Mouse (Mus musculus) urinary bladder, postnatal 0 days (tissue): ENCODE measurements around the gene Hoxa2. TPM values are rescaled to one million over a fixed set of nuclear protein-coding genes. Genes with fewer than 3 reads are reported as not detected.

ENCODE experiments used
- polyA plus RNA-seq: library from polyadenylated mRNA; unstranded; fragments of >200 nt; fragmentation: Nextera tagmentation; extraction: Ambion mirVana; gene quantifications from 2 replicates; pipeline ENCODE4 v1.2.1, GENCODE M21; 2015

Gene Hoxa2
- polyA plus RNA-seq = 0.30 and 0.31 TPM in 2 replicates

GRCm38 (mm10) chr6:52164626-52165440 is at the start of gene Hoxa2:
Gene Hoxa2 (minus strand): TSS chr6:52164831.

GRCm38 (mm10) chr6:52213119-52213986 is 48.7 kb upstream of the Hoxa2 start, which contains the start of the genes Hoxa3 and Gm28308:
Gene Hoxa3 (minus strand): TSS chr6:52213336.
Gene Gm28308 (minus strand): TSS chr6:52213339.

GRCm38 (mm10) chr6:52208072-52208867 is 43.6 kb upstream of the Hoxa2 start, which contains the start of gene Hoxa6:
Gene Hoxa6 (minus strand): TSS chr6:52208722.

GRCm38 (mm10) chr6:52204050-52204752 is 39.6 kb upstream of the Hoxa2 start, which contains the start of gene Hoxa5:
Gene Hoxa5 (minus strand): TSS chr6:52204587.

GRCm38 (mm10) chr6:52190906-52191810 is 26.5 kb upstream of the Hoxa2 start, which contains the start of gene Hoxa4:
Gene Hoxa4 (minus strand): TSS chr6:52191753.

GRCm38 (mm10) chr6:52177061-52177735 is 12.6 kb upstream of the Hoxa2 start, which contains the start of gene 5730596B20Rik:
Gene 5730596B20Rik (plus strand): TSS chr6:52177498.

GRCm38 (mm10) chr6:52158276-52159051 is 6.2 kb downstream of the Hoxa2 start, which contains the start of gene Hoxa1:
Gene Hoxa1 (minus strand): TSS chr6:52158317.

Other genes with a start within 250 kb of the Hoxa2 start
- 18.7 and 25.6 TPM in 2 replicates for gene Skap2, start 152.3 kb downstream of the Hoxa2 start, polyA plus RNA-seq
- 0.11 and 0.60 TPM in 2 replicates for gene Hoxa1, start 6.5 kb downstream of the Hoxa2 start, polyA plus RNA-seq
- gene 5730596B20Rik, start 12.7 kb upstream of the Hoxa2 start, polyA plus RNA-seq = 0.08 and 0.13 TPM in 2 replicates
- 0.10 and 0.16 TPM in 2 replicates for gene Hoxa4, start 26.9 kb upstream of the Hoxa2 start, polyA plus RNA-seq
- gene Hoxa5, start 39.8 kb upstream of the Hoxa2 start, polyA plus RNA-seq = 0.40 and 0.49 TPM in 2 replicates
- gene Hoxa6, start 43.9 kb upstream of the Hoxa2 start, polyA plus RNA-seq = 0.62 TPM in 1 of 2 replicates, not detected in the other
- 0.46 and 0.83 TPM in 2 replicates for gene Hoxa3, start 48.5 kb upstream of the Hoxa2 start, polyA plus RNA-seq
- gene Gm28308, start 48.5 kb upstream of the Hoxa2 start, polyA plus RNA-seq = not detected in 2 replicates
- gene Hoxa7, start 57.0 kb upstream of the Hoxa2 start, polyA plus RNA-seq = 9.8 and 10.9 TPM in 2 replicates
- gene Hoxa9, start 66.3 kb upstream of the Hoxa2 start, polyA plus RNA-seq = 15.0 and 17.9 TPM in 2 replicates
- gene Hoxa10, start 76.0 kb upstream of the Hoxa2 start, polyA plus RNA-seq = 79.0 and 103 TPM in 2 replicates
- gene Hoxa11, start 81.0 kb upstream of the Hoxa2 start, polyA plus RNA-seq = 17.8 and 21.0 TPM in 2 replicates
- gene Hoxa13, start 96.0 kb upstream of the Hoxa2 start, polyA plus RNA-seq = 10.5 and 11.7 TPM in 2 replicates
- gene Evx1, start 148.7 kb upstream of the Hoxa2 start, polyA plus RNA-seq = 1.5 and 2.1 TPM in 2 replicates